Mouse (Mus musculus) kidney, postnatal 0 days (tissue): Measurements from ENCODE around the gene Prdx6. TPM values are rescaled to one million over a fixed set of nuclear protein-coding genes. Genes with fewer than 3 reads are reported as not detected.
A peak's percentile ranks its signal among the peaks of the same experiment; 100 is the strongest.
"Not testable (repeated sequence)": the region's sequence is repeated elsewhere in the genome, so short reads cannot be mapped to it uniquely, and the experiment has no call there.

Experiments used
- ATAC-seq: fragments of 200-750 bp; cut with Nextera tagmentation; replicated peaks from 2 replicates; pipeline ENCODE4 v1.8.0; 2017; ENCODE audit warnings: low read depth, moderate number of reproducible peaks, moderate TSS enrichment, moderate library complexity; ENCODE audit not compliant: low FRiP score
- DNase-seq: peaks from one replicate; pipeline ENCODE4 v3.0.0-alpha.2; 2016; ENCODE audit warnings: low spot score
- H3K27ac ChIP-seq: fragments of 300-500 bp; sonication (generic); 2 replicates; pipeline ENCODE4 v1.5.1; 2014; ENCODE audit warnings: mild to moderate bottlenecking
- H3K27me3 ChIP-seq: fragments of 300-500 bp; sonication (generic); 2 replicates; pipeline ENCODE4 v1.6.1; 2014; ENCODE audit warnings: low read length, mixed read lengths; ENCODE audit not compliant: insufficient read depth
- H3K36me3 ChIP-seq: fragments of 300-500 bp; sonication (generic); 2 replicates; pipeline ENCODE4 v1.6.1; 2014; ENCODE audit warnings: low read length, mixed read lengths; ENCODE audit not compliant: insufficient read depth
- H3K4me1 ChIP-seq: fragments of 300-500 bp; sonication (generic); replicated peaks from 2 replicates; pipeline ENCODE4 v1.6.1; 2014; ENCODE audit warnings: antibody characterized with exemption, low read length, mixed read lengths; ENCODE audit not compliant: insufficient read depth
- H3K4me2 ChIP-seq: fragments of 300-500 bp; sonication (generic); 2 replicates; pipeline ENCODE4 v1.6.1; 2014; ENCODE audit warnings: mild to moderate bottlenecking, low read length, moderate library complexity, mixed read lengths
- H3K4me3 ChIP-seq: fragments of 300-500 bp; sonication (generic); replicated peaks from 2 replicates; pipeline ENCODE4 v1.5.1; 2014; ENCODE audit warnings: low read depth, low read length
- H3K9ac ChIP-seq: fragments of 300-500 bp; sonication (generic); 2 replicates; pipeline ENCODE4 v1.6.1; 2014; ENCODE audit warnings: low read depth, low read length
- H3K9me3 ChIP-seq: fragments of 300-500 bp; sonication (generic); replicated peaks from 2 replicates; pipeline ENCODE4 v1.6.1; 2016; ENCODE audit warnings: low read length, inconsistent platforms, mixed read lengths
- CTCF ChIP-seq: IDR thresholded peaks from 2 replicates; pipeline ENCODE4 v1.5.1; 2016; ENCODE audit warnings: antibody characterized with exemption, low read depth, mild to moderate bottlenecking, moderate library complexity
- WGBS: fragments of 180-500 bp; shearing (Covaris S2); extraction: QIAGEN DNeasy Blood & Tissue Kit; methylation state at CpG from one replicate; pipeline ENCODE4 v1.1.7; 2014; 5-methylcytosine and 5-hydroxymethylcytosine counted together
- polyA plus RNA-seq: library from polyadenylated mRNA; unstranded; fragments of >200 nt; fragmentation: Nextera tagmentation; extraction: Ambion mirVana; gene quantifications from 2 replicates; pipeline ENCODE4 v1.2.1, GENCODE M21; 2015

Prdx6 gene
- polyA plus RNA-seq, 1 experiment from 2014 or later: 361 TPM

- no peaks in the 10 kb centered on the region for H3K36me3 ChIP-seq
- H3K9ac ChIP-seq: no peak overlapping the region
- ATAC-seq (no peak), DNase-seq (peak; percentile 69)
- H3K9me3 ChIP-seq: no peaks in the 10 kb centered on the region
- no peaks in the 10 kb centered on the region for H3K27me3 ChIP-seq
- H3K4me1 ChIP-seq: no peaks in the 10 kb centered on the region
- no peak overlapping the region for H3K27ac ChIP-seq
- H3K4me3 ChIP-seq: no peak overlapping the region
- no peak for TF ChIP-seq CTCF
- H3K4me2 ChIP-seq: no peak overlapping the region
- 35% methylated on average over 5 of the region's 5 CpGs for WGBS
Observed at GRCm38 (mm10) chr1:161224837-161225236, 26.2 kb downstream of the Prdx6 start.

GRCm38 (mm10) chr1:161219816-161220215 is 31.2 kb downstream of the Prdx6 start:
- ATAC-seq: no peak
- no peak overlapping the region for H3K27ac ChIP-seq
- no peaks in the 10 kb centered on the region for H3K36me3 ChIP-seq
- H3K4me2 ChIP-seq: no peak overlapping the region
- H3K4me1 ChIP-seq: no peaks in the 10 kb centered on the region
- TF ChIP-seq CTCF: no peak
- H3K4me3 ChIP-seq: no peak overlapping the region
- no peaks in the 10 kb centered on the region for H3K27me3 ChIP-seq
- WGBS: 68% methylated on average over 3 of the region's 3 CpGs
- DNase-seq: no peak
- no peak overlapping the region for H3K9ac ChIP-seq
- no peaks in the 10 kb centered on the region for H3K9me3 ChIP-seq

GRCm38 (mm10) chr1:161214465-161214864 is 36.6 kb downstream of the Prdx6 start:
- H3K27me3 ChIP-seq: no peaks in the 10 kb centered on the region
- 30% methylated on average over 4 of the region's 4 CpGs for WGBS
- H3K4me1 ChIP-seq: no peaks in the 10 kb centered on the region
- H3K4me3 ChIP-seq: no peak overlapping the region
- no peaks in the 10 kb centered on the region for H3K9me3 ChIP-seq
- DNase-seq (no peak), ATAC-seq (no peak)
- peak; percentile 64 for TF ChIP-seq CTCF
- no peak overlapping the region for H3K27ac ChIP-seq
- no peak overlapping the region for H3K4me2 ChIP-seq
- no peaks in the 10 kb centered on the region for H3K36me3 ChIP-seq
- no peak overlapping the region for H3K9ac ChIP-seq

- DNase-seq: no peak
- Histone ChIP-seq H3K4me1 (0 out of 2 replicates have a peak, but pooled peaks cover 3% of the 10 kb centered on the region), H3K4me2 (no peak overlapping the region), H3K9me3 (no peaks in the 10 kb centered on the region), H3K27ac (no peak overlapping the region), H3K9ac (no peak overlapping the region), H3K27me3 (no peaks in the 10 kb centered on the region), H3K36me3 (no peaks in the 10 kb centered on the region), H3K4me3 (no peak overlapping the region)
- WGBS: 77% methylated on average over 5 of the region's 5 CpGs
- TF ChIP-seq CTCF: no peak
- ATAC-seq: no peak
Observed at GRCm38 (mm10) chr1:161199856-161200255, 51.2 kb downstream of the Prdx6 start.

- H3K4me2 ChIP-seq: peak overlapping the region; percentile 77
- DNase-seq, H3K9me3 ChIP-seq, H3K36me3 ChIP-seq, H3K27me3 ChIP-seq, ATAC-seq, H3K27ac ChIP-seq, H3K4me1 ChIP-seq: not testable (repeated sequence)
- H3K4me3 ChIP-seq: peak overlapping the region; percentile 48; the same call in 1 of the 2 replicates
- 52% methylated on average over 11 of the region's 11 CpGs for WGBS
- H3K9ac ChIP-seq: 0 out of 2 replicates have a peak overlapping the region, but pooled peaks have one; percentile 40
Observed at GRCm38 (mm10) chr1:161196364-161196763, 54.7 kb downstream of the Prdx6 start.

- WGBS: under 1% methylated on average over 16 of the region's 16 CpGs
Observed at GRCm38 (mm10) chr1:161195541-161196351, 55.3 kb downstream of the Prdx6 start.

More at GRCm38 (mm10) chr1:161195541-161196351, 55.3 kb downstream of the Prdx6 start:
- H3K27ac ChIP-seq: no peak overlapping the region
- DNase-seq: peak; percentile 96
- H3K9me3 ChIP-seq: no peaks in the 10 kb centered on the region
- TF ChIP-seq CTCF: peak; percentile 95
- H3K36me3 ChIP-seq: no peaks in the 10 kb centered on the region
- H3K27me3 ChIP-seq: no peaks in the 10 kb centered on the region
- peak overlapping the region; percentile 40; the same call in 1 of the 2 replicates for H3K9ac ChIP-seq
- peak overlapping the region; percentile 48 for H3K4me3 ChIP-seq
- peak; percentile 92 for ATAC-seq
- peak overlapping the region; percentile 77 for H3K4me2 ChIP-seq
- H3K4me1 ChIP-seq: 0 out of 2 replicates have a peak, but pooled peaks cover 3% of the 10 kb centered on the region
